Mouse (Mus musculus): Measurements from ENCODE around the gene Ltbp3. TPM values are rescaled to one million over a fixed set of nuclear protein-coding genes. Genes with fewer than 3 reads are reported as not detected.
A peak's percentile ranks its signal among the peaks of the same experiment; 100 is the strongest.

The Ltbp3 gene
- total and polyA plus RNA-seq, 3 experiments, result 0.51 TPM; not detected in 2

GRCm38 (mm10) chr19:5710581-5710980 is 30.1 kb upstream of the Ltbp3 start:
- no peak for DNase-seq (ENCODE audit: extremely low read depth)
- no peaks in the 10 kb centered on the region for H3K9me3 ChIP-seq (replicated peaks; ENCODE audit: low read length)
- H3K4me3 ChIP-seq (replicated peaks in 1 of 3; ENCODE audit: low read depth in 2 of 3, low read length in 2 of 3, poor library complexity in 1 of 3), result no peak overlapping the region
- no peak overlapping the region for H3K9ac ChIP-seq (ENCODE audit: insufficient read depth, low read depth)
- H3K79me2 ChIP-seq (replicated peaks; ENCODE audit: control insufficient read depth, extremely low read depth, insufficient read depth, poor library complexity, severe bottlenecking), result no peaks in the 10 kb centered on the region
- peaks cover 43 to 91% of the 10 kb centered on the region in 2 experiments for H3K36me3 ChIP-seq (replicated peaks in 1 of 2; ENCODE audit: control insufficient read depth in 1 of 2, insufficient read depth in 1 of 2, low read length in 1 of 2)
- TF ChIP-seq EP300 (IDR thresholded peaks at IDR 0.05; ENCODE audit: low read length) (no peak), ZNF384 (IDR thresholded peaks at IDR 0.05; ENCODE audit: low read depth, low read length) (no peak), ZC3H11A (IDR thresholded peaks at IDR 0.05; ENCODE audit: low read depth, low read length) (no peak), MAX (IDR thresholded peaks at IDR 0.05; ENCODE audit: low read length) (no peak), GABPA (IDR thresholded peaks at IDR 0.05; ENCODE audit: insufficient replicate concordance, low read depth, low read length) (no peak), HCFC1 (IDR thresholded peaks at IDR 0.05; ENCODE audit: low read depth, low read length) (no peak), SIN3A (IDR thresholded peaks at IDR 0.05; ENCODE audit: low read length) (no peak), MAZ (IDR thresholded peaks at IDR 0.05; ENCODE audit: low read depth, low read length) (no peak), BHLHE40 (IDR thresholded peaks at IDR 0.05; ENCODE audit: low read depth, low read length) (no peak), PAX5 (IDR thresholded peaks at IDR 0.05; ENCODE audit: low read length) (no peak)
- H3K27me3 ChIP-seq (replicated peaks), result no peaks in the 10 kb centered on the region
- no peak overlapping the region for H3K27ac ChIP-seq (ENCODE audit: insufficient read depth, low read depth)
- no peak overlapping the region for H3K4me2 ChIP-seq (ENCODE audit: insufficient read depth, low read depth, poor library complexity, severe bottlenecking)
- in situ Hi-C loops (cut with MboI; ENCODE audit: low pct_ligation_motif_present, low pct_unique_long_range_greater_than_20kb, low sequenced_read_pairs) (no loop called here), dilution Hi-C loops (cut with MboI; ENCODE audit: extremely low pct_ligation_motif_present, extremely low pct_unique_long_range_greater_than_20kb, low sequenced_read_pairs) (no loop called here)
- H3K4me1 ChIP-seq (ENCODE audit: control insufficient read depth in 1 of 2, insufficient read depth in 2 of 2), result peaks cover 21 to 42% of the 10 kb centered on the region in 2 experiments

GRCm38 (mm10) chr19:5711218-5711617 is 29.5 kb upstream of the Ltbp3 start:
- dilution Hi-C loops (cut with MboI; ENCODE audit: extremely low pct_ligation_motif_present, extremely low pct_unique_long_range_greater_than_20kb, low sequenced_read_pairs), result no loop called here
- no peak overlapping the region for H3K4me2 ChIP-seq (ENCODE audit: insufficient read depth, low read depth, poor library complexity, severe bottlenecking)
- peaks cover 21 to 46% of the 10 kb centered on the region in 2 experiments for H3K4me1 ChIP-seq (ENCODE audit: control insufficient read depth in 1 of 2, insufficient read depth in 2 of 2)
- in situ Hi-C loops (cut with MboI; ENCODE audit: low pct_ligation_motif_present, low pct_unique_long_range_greater_than_20kb, low sequenced_read_pairs), result no loop called here
- no peak overlapping the region for H3K27ac ChIP-seq (ENCODE audit: insufficient read depth, low read depth)
- H3K9ac ChIP-seq (ENCODE audit: insufficient read depth, low read depth), result no peak overlapping the region
- no peak for DNase-seq (ENCODE audit: extremely low read depth)
- no peaks in the 10 kb centered on the region for H3K9me3 ChIP-seq (replicated peaks; ENCODE audit: low read length)
- H3K4me3 ChIP-seq (replicated peaks in 1 of 3; ENCODE audit: low read depth in 2 of 3, low read length in 2 of 3, poor library complexity in 1 of 3), result no peak overlapping the region
- peaks cover 46 to 91% of the 10 kb centered on the region in 2 experiments for H3K36me3 ChIP-seq (replicated peaks in 1 of 2; ENCODE audit: control insufficient read depth in 1 of 2, insufficient read depth in 1 of 2, low read length in 1 of 2)
- TF ChIP-seq CTCF (conservative IDR thresholded peaks at IDR 0.05 in 1 of 2, IDR thresholded peaks at IDR 0.05 in 1 of 2; ENCODE audit: low read depth in 2 of 2, low read length in 2 of 2) (peak; percentile 54 to 84), RCOR1 (conservative IDR thresholded peaks at IDR 0.05; ENCODE audit: low read depth, low read length) (no peak), RAD21 (IDR thresholded peaks at IDR 0.05; ENCODE audit: low read depth, low read length) (peak; percentile 76), HCFC1 (IDR thresholded peaks at IDR 0.05; ENCODE audit: low read depth, low read length) (no peak), SMC3 (IDR thresholded peaks at IDR 0.05; ENCODE audit: low read depth, low read length) (peak; percentile 78)
- no peaks in the 10 kb centered on the region for H3K79me2 ChIP-seq (replicated peaks; ENCODE audit: control insufficient read depth, extremely low read depth, insufficient read depth, poor library complexity, severe bottlenecking)
- H3K27me3 ChIP-seq (replicated peaks), result no peaks in the 10 kb centered on the region

- in situ Hi-C loops (cut with MboI; ENCODE audit: low pct_ligation_motif_present, low pct_unique_long_range_greater_than_20kb, low sequenced_read_pairs) (no loop called here), dilution Hi-C loops (cut with MboI; ENCODE audit: extremely low pct_ligation_motif_present, extremely low pct_unique_long_range_greater_than_20kb, low sequenced_read_pairs) (no loop called here)
- Histone ChIP-seq H3K9me3 (replicated peaks; ENCODE audit: low read length) (no peaks in the 10 kb centered on the region), H3K36me3 (replicated peaks in 1 of 2; ENCODE audit: control insufficient read depth in 1 of 2, insufficient read depth in 1 of 2, low read length in 1 of 2) (peaks cover 47 to 91% of the 10 kb centered on the region in 2 experiments), H3K9ac (ENCODE audit: insufficient read depth, low read depth) (no peak overlapping the region), H3K27ac (ENCODE audit: insufficient read depth, low read depth) (peak overlapping the region; percentile 57), H3K79me2 (replicated peaks; ENCODE audit: control insufficient read depth, extremely low read depth, insufficient read depth, poor library complexity, severe bottlenecking) (no peaks in the 10 kb centered on the region), H3K27me3 (replicated peaks) (no peaks in the 10 kb centered on the region), H3K4me1 (ENCODE audit: control insufficient read depth in 1 of 2, insufficient read depth in 2 of 2) (peaks cover 21 to 46% of the 10 kb centered on the region in 2 experiments), H3K4me2 (ENCODE audit: insufficient read depth, low read depth, poor library complexity, severe bottlenecking) (no peak overlapping the region), H3K4me3 (replicated peaks in 1 of 3; ENCODE audit: low read depth in 2 of 3, low read length in 2 of 3, poor library complexity in 1 of 3) (no peak overlapping the region)
- DNase-seq (ENCODE audit: extremely low read depth), result no peak
- TF ChIP-seq BHLHE40 (IDR thresholded peaks at IDR 0.05; ENCODE audit: low read depth, low read length) (no peak), MYC (IDR thresholded peaks at IDR 0.05; ENCODE audit: low read depth, low read length) (0 out of 2 replicates have a peak, but pooled peaks have one; percentile 20), POLR2AphosphoS2 (IDR thresholded peaks at IDR 0.05; ENCODE audit: low read depth, low read length) (no peak), MAZ (IDR thresholded peaks at IDR 0.05; ENCODE audit: low read depth, low read length) (0 out of 2 replicates have a peak, but pooled peaks have one; percentile 31), GABPA (IDR thresholded peaks at IDR 0.05; ENCODE audit: insufficient replicate concordance, low read depth, low read length) (no peak), KAT2A (IDR thresholded peaks at IDR 0.05; ENCODE audit: insufficient replicate concordance, low read length) (0 out of 2 replicates have a peak, but pooled peaks have one; percentile 21), MEF2A (IDR thresholded peaks at IDR 0.05; ENCODE audit: borderline replicate concordance, low read depth, low read length) (peak; percentile 28; the same call in 1 of the 2 replicates), IRF4 (IDR thresholded peaks at IDR 0.05; ENCODE audit: low read depth, low read length) (peak; percentile 94), EP300 (IDR thresholded peaks at IDR 0.05; ENCODE audit: low read length) (peak; percentile 84), UBTF (IDR thresholded peaks at IDR 0.05; ENCODE audit: low read depth, low read length) (no peak), SIN3A (IDR thresholded peaks at IDR 0.05; ENCODE audit: low read length) (peak; percentile 50; the same call in 1 of the 2 replicates), TCF12 (IDR thresholded peaks at IDR 0.05; ENCODE audit: low read depth, low read length) (no peak), ZMIZ1 (IDR thresholded peaks at IDR 0.05; ENCODE audit: low read depth, low read length) (no peak), ZKSCAN1 (IDR thresholded peaks at IDR 0.05; ENCODE audit: borderline replicate concordance, low read depth, low read length) (no peak)
These were observed 28.7 kb upstream of the Ltbp3 start for GRCm38 (mm10) chr19:5711907-5712460.

Measured in CH12.LX (cell line).